ENCODE assay signal across 10 mouse cellular contexts in the genomic region with DNA sequence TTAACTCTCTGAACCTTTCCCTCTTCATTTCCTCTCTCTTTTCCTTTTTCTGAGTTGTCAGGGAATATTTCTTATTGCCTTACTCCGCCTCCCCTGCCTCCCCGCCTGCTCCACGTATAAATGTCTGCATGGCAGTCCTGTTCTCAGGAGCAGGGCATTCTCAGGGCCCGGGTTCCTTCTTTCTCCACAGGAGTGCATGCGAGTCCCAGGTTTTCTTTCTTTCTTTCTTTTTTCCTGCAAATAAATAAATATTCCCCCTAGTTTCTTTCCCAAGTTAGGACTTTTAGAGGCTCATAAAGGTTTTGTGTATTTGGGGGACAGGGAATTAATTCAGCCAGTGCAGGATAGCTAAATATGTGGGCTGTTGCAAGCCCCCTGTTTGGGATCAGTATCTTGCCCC. TPM values are rescaled to one million over a fixed set of nuclear protein-coding genes. Genes with fewer than 3 reads are reported as not detected.
DNase-seq lines count a peak whose midpoint lies in the region; ATAC-seq lines count a peak whose summit lies in the region.
"Had no signal": no experiment of that assay in that cellular context is flagged by ENCODE, and none has a peak within 500 bp of the region (broad histone marks: within the 10 kb centered on the region; RNA-seq: fewer than 3 reads in every experiment).

No protein-coding gene starts in this region.

- 0 out of 2 replicates have a peak overlapping the region, but pooled peaks have one; percentile 23 for H3K9ac ChIP-seq in hindbrain, embryonic 15.5 days
- H3K9ac ChIP-seq in midbrain, embryonic 12.5 days (replicated peaks), result peak overlapping the region; percentile 44; the same call in 1 of the 2 replicates
- H3K9ac ChIP-seq: liver, embryonic 14.5 days had no signal

- DNase-seq in adrenal gland, adult (ENCODE audit: inconsistent age in 2 of 2, low spot score in 1 of 2), result peak; percentile 28 to 71
- DNase-seq in adrenal gland, adult 8-10 months, result no peak
- DNase-seq in embryo, embryonic 10 days (ENCODE audit: low spot score), result peak; percentile 52
- DNase-seq in cerebellum, adult 9-11 months, result no peak
- no peak for DNase-seq in spleen, postnatal 10 days (ENCODE audit: low spot score in 2 of 2)
- no peak for DNase-seq in left cerebral cortex, postnatal 10 days (ENCODE audit: extremely low spot score in 1 of 2, low spot score in 2 of 2)
- DNase-seq: right cerebral cortex, postnatal 25 days had no signal

- intact Hi-C loops in left cerebral cortex, postnatal 10 days (cut with DNase I), result no loop called here

- H3K36me3 ChIP-seq in hindbrain, embryonic 15.5 days, result no peaks in the 10 kb centered on the region
- no peaks in the 10 kb centered on the region for H3K36me3 ChIP-seq in midbrain, embryonic 12.5 days

- peak overlapping the region; percentile 86 for H3K4me2 ChIP-seq in hindbrain, embryonic 15.5 days
- H3K4me2 ChIP-seq in midbrain, embryonic 12.5 days (replicated peaks), result peak overlapping the region; percentile 89

- peaks cover 23% of the 10 kb centered on the region for H3K27me3 ChIP-seq in hindbrain, embryonic 15.5 days
- H3K27me3 ChIP-seq in midbrain, embryonic 12.5 days, result peaks cover 40% of the 10 kb centered on the region

- H3K27ac ChIP-seq in hindbrain, embryonic 15.5 days (replicated peaks), result 0 out of 2 replicates have a peak overlapping the region, but pooled peaks have one; percentile 96
- H3K27ac ChIP-seq in midbrain, embryonic 12.5 days (replicated peaks), result peak overlapping the region; percentile 98; the same call in 1 of the 2 replicates
- H3K27ac ChIP-seq: liver, embryonic 14.5 days had no signal

- no peak for ATAC-seq in hindbrain, embryonic 15.5 days (ENCODE audit: low FRiP score, low read depth)
- no peak for ATAC-seq in midbrain, embryonic 12.5 days (ENCODE audit: low FRiP score, low read depth)

- 25% methylated on average over 5 of the region's 5 CpGs for WGBS in hindbrain, embryonic 15.5 days
- 5% methylated on average over 5 of the region's 5 CpGs for WGBS in midbrain, embryonic 12.5 days

- peaks cover 52% of the 10 kb centered on the region for H3K4me1 ChIP-seq in hindbrain, embryonic 15.5 days (replicated peaks)
- H3K4me1 ChIP-seq in midbrain, embryonic 12.5 days, result peaks cover 64% of the 10 kb centered on the region

- peak overlapping the region; percentile 90 for H3K4me3 ChIP-seq in hindbrain, embryonic 15.5 days
- peak overlapping the region; percentile 90; the same call in 1 of the 2 replicates for H3K4me3 ChIP-seq in midbrain, embryonic 12.5 days

- no peaks in the 10 kb centered on the region for H3K9me3 ChIP-seq in hindbrain, embryonic 15.5 days
- no peaks in the 10 kb centered on the region for H3K9me3 ChIP-seq in midbrain, embryonic 12.5 days

RNA-seq across cellular contexts. Expression of gene Zfp503, which starts 2.5 kb away (rescaled TPM):
- total RNA-seq in adrenal gland, adult 8-10 months (2022), result 10 to 100 TPM; 30.6 to 41.2 (median 34.7) TPM
- 11.0 and 13.7 TPM in 2 replicates for polyA plus RNA-seq in hindbrain, embryonic 15.5 days (2015; fragmentation: Nextera tagmentation; extraction: Ambion mirVana)
- polyA plus RNA-seq in midbrain, embryonic 12.5 days (2016; fragmentation: Nextera tagmentation; extraction: Ambion mirVana), result 19.4 and 22.4 TPM in 2 replicates
- 1 to 10 TPM; 2.6 to 3.2 TPM for total RNA-seq in left cerebral cortex, postnatal 10 days (2021)

RNA-seq across cellular contexts. Expression of gene Lrmda, which starts 27.7 kb away (rescaled TPM):
- 1 to 10 TPM; 3.4 to 8.5 (median 5.7) TPM for total RNA-seq in adrenal gland, adult 8-10 months (2022)
- polyA plus RNA-seq in hindbrain, embryonic 15.5 days (2015; fragmentation: Nextera tagmentation; extraction: Ambion mirVana), result 0.23 and 0.37 TPM in 2 replicates
- 0.52 TPM in 1 of 2 replicates, not detected in the other for polyA plus RNA-seq in midbrain, embryonic 12.5 days (2016; fragmentation: Nextera tagmentation; extraction: Ambion mirVana)
- total RNA-seq in left cerebral cortex, postnatal 10 days (2021), result 1 to 10 TPM in 1 of 2 experiments, not detected in 1; 1.1 TPM

Comparison
In these comparisons a context has a peak if more than half of its experiments do, and no peak if none do; other contexts are left out.
1. DNase-seq: peak in adrenal gland, adult (2 of 2) and embryo, embryonic 10 days (single experiment); none in adrenal gland, adult 8-10 months (single experiment), cerebellum, adult 9-11 months (single experiment), spleen, postnatal 10 days (0 of 2) and left cerebral cortex, postnatal 10 days (0 of 2).
2. RNA of gene Zfp503, which starts 2.5 kb away (total RNA-seq): 30.6 to 41.2 TPM in adrenal gland, adult 8-10 months; 2.6 to 3.2 TPM in left cerebral cortex, postnatal 10 days; every median in the first group is over 4 times any median in the second.